Mouse (Mus musculus): ENCODE results near the gene Ggact. TPM values are rescaled to one million over a fixed set of nuclear protein-coding genes. Genes with fewer than 3 reads are reported as not detected.

The Ggact gene
- total RNA-seq, 1 experiment from 2014 or later, result 10.7 TPM

DNA sequence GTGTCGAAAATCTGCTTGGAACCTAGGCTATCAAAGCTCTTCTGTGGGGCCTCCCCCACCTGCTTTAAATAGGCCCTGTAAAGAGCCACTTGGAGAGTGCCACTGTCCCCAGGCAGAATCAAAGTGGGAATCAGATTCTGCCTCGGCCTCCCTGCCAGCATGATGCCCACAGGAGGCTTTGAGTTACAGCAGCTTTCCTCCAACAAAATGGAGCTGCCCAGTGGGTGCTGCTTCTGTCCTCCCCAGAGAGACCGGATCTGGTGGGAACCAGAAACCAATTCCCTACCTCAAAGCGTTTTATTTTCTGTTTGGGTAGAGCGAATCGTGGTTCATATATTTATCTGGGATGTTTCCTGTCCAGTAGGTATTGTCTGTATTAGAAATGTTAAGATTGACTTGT lies 37.9 kb downstream of the Ggact start:
- no peak for ATAC-seq (ENCODE audit: extremely low read depth, insufficient number of reproducible peaks, low FRiP score, poor library complexity, severe bottlenecking)

DNA sequence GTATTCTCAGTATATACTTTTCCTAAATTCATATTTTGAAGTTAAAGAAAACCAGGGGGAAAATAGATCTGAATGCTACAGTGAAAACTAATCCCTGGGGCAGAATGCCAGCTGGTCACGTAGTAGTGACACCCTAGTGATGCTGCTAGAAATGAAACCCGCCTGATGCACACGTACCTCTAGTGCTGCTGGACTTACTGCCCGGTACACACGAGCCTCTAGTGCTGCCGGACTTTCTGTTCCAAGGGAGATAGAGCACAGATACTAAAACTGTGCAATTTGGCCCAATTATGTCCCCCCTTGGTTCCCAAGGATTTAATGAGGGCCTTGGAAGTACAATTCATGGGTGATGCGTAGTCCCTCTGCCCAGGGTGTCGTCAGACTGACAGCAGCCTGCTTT lies 38.5 kb downstream of the Ggact start:
- no peak for ATAC-seq (ENCODE audit: extremely low read depth, insufficient number of reproducible peaks, low FRiP score, poor library complexity, severe bottlenecking)

DNA sequence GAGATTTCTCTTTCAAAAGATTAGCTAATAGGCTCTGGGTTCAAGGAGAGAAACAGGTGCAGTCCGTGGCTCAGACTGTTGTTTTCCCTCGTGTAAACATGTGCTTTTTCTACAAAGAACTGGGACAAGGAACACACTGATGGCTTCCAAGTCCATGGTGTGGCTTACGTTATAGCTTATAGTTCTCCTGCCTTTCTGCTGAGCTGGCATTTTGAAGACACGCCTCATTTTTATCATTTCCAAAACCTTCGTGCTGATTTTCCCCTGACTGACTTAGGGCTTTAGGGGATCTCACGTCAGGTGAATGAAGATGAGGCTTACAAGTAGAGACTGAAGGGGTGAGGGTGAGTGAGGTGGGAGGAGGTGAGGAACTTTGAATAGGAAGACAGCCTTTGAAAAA lies 40.9 kb downstream of the Ggact start:
- ATAC-seq (ENCODE audit: extremely low read depth, insufficient number of reproducible peaks, low FRiP score, poor library complexity, severe bottlenecking), result no peak

DNA sequence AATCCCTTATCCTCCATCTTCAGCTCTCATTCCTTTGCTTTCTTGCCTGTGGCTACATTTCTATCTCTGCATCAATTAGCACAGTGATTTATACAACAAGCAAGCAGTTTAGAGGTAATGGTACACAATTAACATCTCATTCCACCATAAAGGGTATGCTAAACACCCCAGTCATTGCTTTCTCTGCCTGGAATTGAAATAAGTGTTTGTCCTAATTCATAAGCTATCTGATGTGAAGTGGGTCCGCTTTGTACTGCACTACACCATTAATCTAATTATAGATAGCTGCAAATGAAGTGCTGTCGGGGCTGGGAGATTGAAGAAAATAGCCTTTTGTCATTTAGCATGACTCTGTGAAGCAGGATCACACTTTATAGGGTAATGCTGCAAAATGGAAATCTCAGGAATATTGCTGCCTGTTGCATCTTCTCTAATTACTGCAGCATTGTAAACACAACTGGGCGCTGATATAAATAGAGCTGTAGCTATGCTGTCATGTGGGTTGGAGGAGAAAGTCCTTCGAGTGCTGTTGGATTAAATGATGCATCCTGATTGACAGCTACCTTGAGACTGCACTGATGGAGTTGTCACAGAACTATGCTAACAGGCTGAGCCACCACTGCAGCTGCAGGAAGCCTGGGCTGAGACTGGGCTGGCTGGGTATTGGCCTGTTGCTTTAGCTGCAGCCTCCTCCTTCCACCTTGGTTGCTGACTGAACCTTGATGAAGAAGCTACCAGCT lies 41.5 kb downstream of the Ggact start:
- no peak for ATAC-seq (ENCODE audit: extremely low read depth, insufficient number of reproducible peaks, low FRiP score, poor library complexity, severe bottlenecking)

DNA sequence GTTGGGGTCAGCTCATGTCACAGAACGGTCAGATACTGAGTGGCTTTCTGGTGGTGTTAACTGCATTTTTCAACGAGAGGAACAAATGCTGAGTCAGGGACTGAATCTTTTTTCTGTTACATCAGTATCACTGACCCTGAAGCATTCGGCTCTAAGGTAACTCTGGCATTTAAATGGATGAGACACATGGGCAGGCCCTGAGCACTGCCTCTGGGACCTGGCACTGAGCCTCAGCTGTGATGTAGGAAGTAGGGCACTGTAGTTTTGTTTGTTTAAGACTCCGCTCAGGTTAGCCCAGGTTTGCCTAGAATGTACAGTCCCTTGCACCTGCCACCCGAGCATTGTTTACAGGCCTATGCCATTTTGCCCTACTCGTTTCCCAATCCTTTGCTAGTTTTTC lies 43.7 kb downstream of the Ggact start:
- ATAC-seq (ENCODE audit: extremely low read depth, insufficient number of reproducible peaks, low FRiP score, poor library complexity, severe bottlenecking), result no peak

DNA sequence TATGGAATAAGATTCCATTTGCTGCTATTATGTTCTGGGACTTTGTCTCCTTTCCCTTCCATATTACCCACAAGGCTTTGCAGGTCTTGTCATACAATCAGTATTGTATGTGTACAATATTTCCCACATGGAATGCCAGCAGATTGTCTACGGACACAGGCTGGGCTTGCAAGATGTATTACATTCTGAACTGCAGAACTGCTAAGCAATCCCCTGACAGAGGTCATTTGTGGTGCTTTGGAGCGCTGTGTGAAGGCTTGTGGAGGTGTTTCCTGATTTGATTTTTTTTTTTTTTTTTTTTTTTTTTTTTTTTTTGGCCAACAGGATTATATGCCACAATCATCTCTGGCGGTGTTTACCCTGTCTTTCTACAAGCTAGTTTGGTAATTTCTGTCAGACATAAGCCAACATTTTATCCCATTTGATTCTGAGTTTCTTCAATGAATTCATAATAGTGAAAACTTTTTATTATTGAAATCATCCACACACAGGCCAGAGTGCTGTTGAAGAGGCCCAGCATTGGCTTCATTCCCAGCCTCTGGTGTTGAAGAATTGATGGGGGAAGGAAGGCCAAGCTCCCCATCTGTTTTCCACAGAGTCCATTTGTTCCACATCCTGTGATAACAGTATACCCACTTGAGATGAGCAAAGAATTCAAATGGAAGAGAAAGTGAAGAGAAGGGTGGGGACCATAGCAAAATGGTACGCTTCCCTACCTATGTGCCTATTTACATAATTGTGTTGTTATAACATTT lies 45.8 kb downstream of the Ggact start:
- ATAC-seq (ENCODE audit: extremely low read depth, insufficient number of reproducible peaks, low FRiP score, poor library complexity, severe bottlenecking), result no peak

DNA sequence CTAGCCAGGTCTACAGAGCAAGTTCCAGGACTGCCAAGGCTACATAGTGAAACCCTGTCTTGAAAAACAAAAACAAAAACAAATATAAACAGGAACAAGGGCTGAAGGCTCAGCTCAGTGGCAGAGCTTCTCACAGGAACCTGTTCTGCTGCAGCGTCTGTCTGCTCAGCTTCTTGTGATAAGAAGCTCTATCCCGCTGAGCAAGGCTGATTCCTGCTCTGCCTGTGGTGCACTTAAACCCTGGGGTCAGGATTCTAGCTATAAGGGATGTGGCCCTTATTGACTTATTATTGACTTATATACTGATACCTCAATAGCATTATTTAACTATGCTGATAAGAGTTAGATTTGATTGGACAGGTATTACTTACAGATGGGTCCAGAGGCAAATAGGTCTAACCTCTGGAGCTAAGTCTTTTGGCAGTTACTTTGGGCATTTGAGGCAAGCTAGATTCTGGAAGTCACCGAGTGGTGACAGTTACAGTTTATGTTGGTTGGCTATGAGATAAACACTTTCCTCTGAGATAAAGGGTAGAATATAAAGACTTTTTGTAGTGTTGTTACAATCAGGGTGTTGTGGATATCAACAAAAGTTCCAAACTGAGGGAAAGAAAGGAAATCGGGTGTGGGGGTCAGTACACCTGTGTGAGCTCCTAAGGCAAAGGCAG lies 48.0 kb downstream of the Ggact start:
- ATAC-seq (ENCODE audit: extremely low read depth, insufficient number of reproducible peaks, low FRiP score, poor library complexity, severe bottlenecking), result no peak

DNA sequence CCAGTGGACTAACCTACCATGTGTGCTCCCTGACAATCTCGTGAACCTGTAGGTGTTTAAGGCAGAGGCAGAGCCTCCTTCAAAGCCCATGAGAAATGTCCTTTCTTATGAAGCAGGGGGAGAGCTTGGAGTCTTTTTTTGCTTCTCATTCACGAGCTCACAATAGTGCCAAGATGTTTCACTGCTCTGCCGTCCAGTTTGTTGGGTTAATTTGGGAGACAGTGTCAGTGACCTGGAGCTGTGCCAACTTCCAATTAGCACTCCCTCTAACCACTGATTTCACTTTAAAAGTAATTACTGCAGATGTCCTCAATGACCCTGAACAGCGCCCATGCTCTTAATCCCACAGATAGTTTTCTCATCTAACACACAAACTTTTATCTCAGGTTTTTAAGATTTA lies 50.9 kb downstream of the Ggact start:
- ATAC-seq (ENCODE audit: extremely low read depth, insufficient number of reproducible peaks, low FRiP score, poor library complexity, severe bottlenecking), result no peak

DNA sequence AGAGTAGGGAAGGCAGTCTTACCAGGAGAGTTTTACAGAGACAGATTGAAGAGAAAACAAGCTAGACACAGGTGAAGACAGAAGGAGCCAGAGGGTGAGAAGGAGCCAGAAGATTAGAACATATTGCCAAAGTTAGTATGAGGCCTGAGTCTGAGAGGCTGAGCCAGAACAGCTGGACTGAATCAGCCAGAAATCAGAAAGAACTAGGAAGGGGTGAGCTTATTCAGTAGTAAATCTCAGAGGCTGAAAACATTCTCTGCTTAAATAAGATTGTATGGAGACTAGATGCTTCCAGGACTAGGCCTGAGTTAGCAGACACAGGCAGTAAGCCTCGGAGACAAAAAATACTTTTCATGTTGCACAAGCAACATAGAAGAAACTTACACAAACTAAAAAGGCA lies 53.8 kb downstream of the Ggact start:
- no peak for ATAC-seq (ENCODE audit: extremely low read depth, insufficient number of reproducible peaks, low FRiP score, poor library complexity, severe bottlenecking)

DNA sequence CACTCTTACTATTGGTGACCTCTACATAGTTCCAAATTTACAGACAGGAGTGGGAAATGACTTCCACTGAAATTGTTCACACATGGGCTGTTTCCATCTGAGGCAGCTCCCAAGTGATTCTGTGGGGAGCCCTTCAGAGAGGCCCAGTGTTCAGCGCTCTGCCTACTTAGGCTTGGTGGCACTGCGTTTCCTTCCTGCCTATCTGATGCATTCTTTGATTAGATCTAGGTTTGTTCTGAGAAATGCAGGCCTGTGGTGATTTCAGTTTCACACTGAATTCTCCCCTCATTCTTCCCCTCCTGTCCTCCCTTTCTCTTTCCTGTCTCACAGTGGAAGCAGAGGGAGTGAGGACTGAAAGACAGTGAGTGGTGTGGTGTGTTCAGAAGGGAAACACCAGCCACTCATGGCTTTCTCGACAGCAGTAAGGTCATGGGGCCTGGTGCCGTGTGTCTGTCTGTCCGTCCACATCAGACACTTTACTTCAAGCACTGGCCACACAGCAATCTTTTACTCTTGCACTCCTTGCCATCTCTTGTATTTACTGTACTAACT lies 61.0 kb downstream of the Ggact start:
- no peak for ATAC-seq (ENCODE audit: extremely low read depth, insufficient number of reproducible peaks, low FRiP score, poor library complexity, severe bottlenecking)

DNA sequence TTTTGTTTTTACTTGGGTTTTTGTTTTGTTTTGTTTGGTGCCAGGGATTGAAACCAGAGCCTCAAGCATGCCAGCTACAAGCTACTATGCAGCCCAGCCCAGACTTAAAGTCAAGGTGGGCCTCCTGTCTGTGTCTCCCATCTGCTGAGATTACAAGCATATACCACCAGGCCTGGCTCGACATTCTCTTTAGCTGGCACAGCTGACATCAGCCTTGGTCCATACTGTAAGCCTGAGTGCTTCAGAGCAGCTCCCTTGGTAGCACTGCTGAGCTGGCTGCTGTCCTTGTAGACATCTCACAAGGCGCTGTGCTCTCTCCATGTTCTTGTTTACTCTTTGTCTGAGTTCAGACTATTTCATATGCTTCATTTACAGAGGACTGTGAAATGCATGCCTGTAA lies 76.5 kb downstream of the Ggact start:
- no peak for ATAC-seq (ENCODE audit: extremely low read depth, insufficient number of reproducible peaks, low FRiP score, poor library complexity, severe bottlenecking)

DNA sequence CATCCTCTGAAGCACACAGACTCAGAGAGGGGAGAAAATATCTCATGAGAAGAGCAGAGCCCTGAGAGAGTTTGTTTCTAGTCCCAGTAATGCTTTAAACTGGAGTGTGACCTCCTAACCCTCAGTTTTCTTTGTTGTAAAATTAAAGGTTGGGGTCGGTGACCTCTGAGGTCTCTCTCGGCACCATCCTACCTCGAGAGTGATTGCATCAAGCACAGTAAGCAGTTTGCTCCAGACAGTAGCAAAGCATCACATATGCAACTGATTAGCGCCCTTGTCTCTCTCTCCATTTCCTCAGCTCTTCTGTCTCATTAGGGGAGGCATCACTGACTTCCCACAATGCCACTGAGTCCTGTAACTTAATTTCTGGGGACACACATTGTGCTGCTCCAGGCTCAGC lies 77.3 kb downstream of the Ggact start:
- no peak for ATAC-seq (ENCODE audit: extremely low read depth, insufficient number of reproducible peaks, low FRiP score, poor library complexity, severe bottlenecking)

DNA sequence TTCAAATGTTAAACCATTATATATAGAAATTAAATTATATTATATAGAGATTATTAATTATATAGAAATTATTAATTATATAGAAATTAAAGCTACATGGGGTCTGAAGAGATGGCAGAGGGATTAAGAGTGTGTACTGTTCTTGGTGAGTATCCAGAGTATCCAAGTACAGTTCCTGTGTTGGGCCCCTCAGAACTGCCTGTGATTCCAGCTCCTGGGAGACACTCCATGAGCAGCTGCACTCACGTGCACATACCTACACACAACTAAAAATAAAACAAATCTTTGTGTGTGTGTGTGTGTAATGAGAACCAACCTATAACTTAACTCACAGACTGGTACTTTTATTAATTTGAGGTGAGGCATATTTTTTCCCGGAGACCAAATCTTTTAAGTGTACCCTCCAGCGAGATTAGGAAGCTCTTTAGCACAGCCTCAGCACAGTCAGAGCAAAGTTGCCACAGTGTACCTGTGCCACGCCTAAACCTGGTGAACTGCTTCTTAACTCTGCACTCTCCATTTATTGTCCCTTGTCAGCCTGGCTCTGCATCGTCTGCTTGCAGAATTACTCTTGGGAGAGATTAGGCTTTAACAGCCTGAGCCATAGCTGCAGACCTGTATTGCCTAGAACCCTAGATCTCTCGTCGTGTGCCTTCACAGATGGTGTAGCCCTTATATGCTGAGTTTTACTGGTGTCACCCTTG lies 77.9 kb downstream of the Ggact start:
- ATAC-seq (ENCODE audit: extremely low read depth, insufficient number of reproducible peaks, low FRiP score, poor library complexity, severe bottlenecking), result no peak

DNA sequence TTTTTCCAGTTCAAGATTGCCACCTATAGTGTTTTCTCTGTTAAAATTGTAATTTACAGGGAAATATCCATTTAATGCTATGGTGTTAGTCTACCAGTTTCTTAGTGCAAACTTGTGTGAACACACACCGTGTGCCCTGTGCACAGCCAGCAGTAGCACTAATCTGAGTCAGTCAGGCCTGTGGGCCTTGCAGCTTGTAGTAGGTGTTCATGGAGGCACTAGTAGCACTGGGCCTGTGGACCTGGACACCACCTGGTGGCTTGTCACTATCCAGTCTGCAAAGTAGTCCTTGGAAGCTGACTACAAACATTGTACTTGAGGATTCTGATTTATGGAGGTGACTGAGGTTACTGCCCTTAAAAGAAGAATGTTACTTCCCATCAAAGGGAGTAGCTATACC lies 78.8 kb downstream of the Ggact start:
- no peak for ATAC-seq (ENCODE audit: extremely low read depth, insufficient number of reproducible peaks, low FRiP score, poor library complexity, severe bottlenecking)

DNA sequence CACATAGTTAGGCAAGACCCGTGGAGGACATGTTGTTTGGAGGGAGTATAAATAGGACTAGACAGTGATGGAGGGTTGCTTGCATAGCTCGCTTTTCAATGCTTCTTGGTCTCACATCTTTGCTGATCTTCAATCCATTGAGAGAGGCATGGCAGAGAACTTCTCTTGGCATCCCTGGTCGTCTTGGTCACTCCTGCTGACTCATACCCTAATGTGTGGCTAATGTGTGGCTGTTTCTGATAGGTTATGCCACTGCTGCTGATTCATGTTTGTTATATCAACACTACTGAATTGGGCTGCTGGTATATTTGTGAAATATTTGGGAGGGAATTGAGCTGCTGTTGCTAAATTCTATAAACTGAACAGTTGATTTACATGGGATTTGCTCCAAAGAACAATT lies 79.9 kb downstream of the Ggact start:
- no peak for ATAC-seq (ENCODE audit: extremely low read depth, insufficient number of reproducible peaks, low FRiP score, poor library complexity, severe bottlenecking)

DNA sequence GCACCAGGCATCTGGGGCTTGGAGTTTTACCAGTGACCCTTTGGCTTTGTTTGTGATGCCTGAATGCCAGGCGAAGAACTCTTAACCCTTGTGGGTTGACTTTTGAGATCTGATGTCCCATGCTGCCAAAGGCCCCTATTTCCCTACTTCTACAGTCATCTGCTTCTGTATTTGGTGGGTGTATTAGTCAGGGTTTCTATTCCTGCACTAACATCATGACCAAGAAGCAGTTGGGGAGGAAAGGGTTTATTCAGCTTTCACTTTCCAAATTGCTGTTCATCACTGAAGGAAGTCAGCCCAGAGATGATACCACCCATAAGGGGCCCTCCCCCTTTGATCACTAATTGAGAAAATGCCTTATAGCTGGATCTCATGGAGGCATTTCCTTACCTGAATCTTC lies 83.1 kb downstream of the Ggact start:
- ATAC-seq (ENCODE audit: extremely low read depth, insufficient number of reproducible peaks, low FRiP score, poor library complexity, severe bottlenecking), result no peak

DNA sequence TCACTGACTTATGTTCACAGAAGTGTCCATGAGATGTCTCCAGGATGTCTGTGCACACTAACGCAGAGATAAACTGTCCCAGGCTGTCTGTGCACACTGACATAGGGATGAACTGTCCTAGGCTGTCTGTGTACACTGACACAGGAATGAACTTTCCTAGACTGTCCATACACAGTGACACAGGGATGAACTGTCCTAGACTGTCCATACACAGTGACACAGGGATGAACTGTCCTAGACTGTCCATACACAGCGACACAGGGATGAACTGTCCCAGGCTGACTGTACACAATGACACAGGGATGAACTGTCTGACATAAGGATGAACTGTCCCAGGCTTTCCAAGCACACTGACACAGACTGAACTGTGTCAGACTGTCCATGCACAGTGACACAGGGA lies 88.1 kb downstream of the Ggact start:
- ATAC-seq (ENCODE audit: extremely low read depth, insufficient number of reproducible peaks, low FRiP score, poor library complexity, severe bottlenecking), result no peak

DNA sequence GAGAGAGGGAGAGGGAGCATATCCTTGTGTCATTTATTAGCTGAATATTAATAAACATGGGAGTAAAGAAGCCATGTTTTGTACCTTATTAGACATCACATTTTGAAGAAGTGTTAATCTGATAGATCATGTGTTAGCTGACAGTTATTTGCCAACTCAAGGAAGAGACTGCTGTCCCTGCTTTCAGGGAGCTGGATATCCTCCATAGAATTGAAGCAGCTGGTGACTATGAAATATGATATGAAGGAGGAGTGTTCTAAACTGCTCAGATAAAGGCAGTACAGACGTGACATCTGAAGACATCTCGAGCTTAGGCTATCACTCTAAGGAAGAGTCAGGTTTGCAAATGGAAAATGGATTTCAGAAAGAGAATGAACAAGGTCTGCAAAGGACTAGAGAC lies 89.8 kb downstream of the Ggact start:
- no peak for ATAC-seq (ENCODE audit: extremely low read depth, insufficient number of reproducible peaks, low FRiP score, poor library complexity, severe bottlenecking)

DNA sequence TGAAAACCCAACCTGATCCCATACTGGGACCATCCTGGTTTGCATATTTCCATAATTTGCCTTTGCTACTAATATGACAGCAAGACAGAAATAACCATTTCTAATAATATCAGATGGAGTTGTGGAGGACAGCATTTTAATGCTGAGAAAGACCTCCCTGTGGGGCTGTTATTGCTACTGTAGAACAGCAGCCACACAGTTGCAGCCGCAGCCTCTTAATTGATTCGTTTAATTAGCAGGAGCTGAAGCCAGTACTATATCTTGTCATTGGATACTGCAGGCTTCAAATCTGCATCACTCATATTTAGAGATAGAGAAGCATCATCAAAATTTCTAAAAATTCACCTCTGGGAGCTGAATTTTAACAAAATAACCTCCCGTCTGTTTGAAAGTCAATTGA lies 92.6 kb downstream of the Ggact start:
- no peak for ATAC-seq (ENCODE audit: extremely low read depth, insufficient number of reproducible peaks, low FRiP score, poor library complexity, severe bottlenecking)
